Mouse (Mus musculus) adrenal gland, postnatal 10 days (tissue): ENCODE results near the gene Gjd3. TPM values are rescaled to one million over a fixed set of nuclear protein-coding genes. Genes with fewer than 3 reads are reported as not detected.

Experiments used
- DNase-seq: peaks from one replicate; pipeline ENCODE4 v3.0.0; 2021; ENCODE audit warnings: mixed read lengths
- total RNA-seq, 2 experiments: library from RNA; stranded (reverse); gene quantifications; 2 replicates each; pipeline ENCODE4 v1.2.3; 2021

The Gjd3 gene
- total RNA-seq, 2 experiments from 2014 or later = 0.45 to 0.73 TPM

DNA sequence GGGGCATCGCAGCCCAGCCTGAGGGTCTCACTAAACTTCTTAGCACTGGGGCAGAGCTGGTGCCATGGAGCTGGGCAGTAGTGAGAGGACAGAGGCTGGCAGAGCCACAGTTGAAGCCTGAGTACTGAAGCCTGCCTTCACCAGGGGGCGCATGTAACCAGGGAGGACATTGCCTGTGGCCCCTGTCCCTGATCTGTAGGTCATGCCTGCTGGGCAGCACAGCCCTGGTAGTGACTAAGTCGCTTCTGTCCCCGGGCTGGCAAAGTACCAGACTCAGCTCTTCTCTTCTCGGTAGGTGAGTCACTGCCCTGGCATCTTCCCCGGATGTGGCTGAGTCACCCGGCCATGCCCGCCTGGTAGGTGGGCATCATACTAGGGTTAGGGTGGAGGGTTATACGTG lies 49.7 kb downstream of the Gjd3 start:
- peak; percentile 94 for DNase-seq

DNA sequence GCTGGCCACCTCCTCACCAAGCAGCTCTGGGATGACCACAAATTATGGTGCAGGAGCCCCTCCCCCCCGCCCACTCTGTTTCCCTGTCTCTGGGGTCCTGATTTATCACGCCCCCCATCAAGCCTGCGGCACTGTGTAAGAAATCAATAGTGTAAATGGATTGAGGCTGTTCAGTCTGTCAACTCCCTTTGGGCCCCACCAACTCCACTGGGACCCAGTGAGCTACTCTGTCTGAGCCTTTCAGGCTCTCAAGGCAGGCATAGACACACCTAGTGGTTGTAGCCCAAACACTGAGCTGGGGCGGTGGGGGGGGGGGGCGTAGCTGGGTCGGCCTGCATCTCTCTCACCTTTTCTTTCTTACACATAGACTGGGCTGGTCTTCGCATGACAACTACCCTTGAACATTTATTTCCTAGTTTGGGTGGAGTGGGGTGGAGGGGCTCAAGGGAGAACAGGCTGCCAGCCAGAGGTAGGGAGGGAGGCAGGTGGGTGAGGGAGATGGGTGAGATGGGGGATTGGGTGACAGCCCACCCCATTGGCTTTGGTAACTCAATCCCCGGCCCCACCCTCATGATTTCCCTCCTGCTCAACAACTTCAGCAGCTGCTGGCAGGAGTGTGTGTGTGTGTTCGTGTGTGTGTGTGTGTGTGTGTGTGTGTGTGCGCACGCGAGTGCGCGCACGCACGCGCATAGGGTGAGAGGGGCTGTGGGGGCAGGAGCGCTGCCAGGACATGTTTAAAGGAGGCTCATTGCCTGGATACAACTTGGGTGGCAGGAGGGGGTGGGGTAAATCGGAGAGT lies 50.3 kb downstream of the Gjd3 start:
- DNase-seq = peak; percentile 40

Other genes with a start within 250 kb of the Gjd3 start
- 100 to 1,000 TPM; 135 to 184 TPM for gene Thra, start 242.4 kb downstream of the Gjd3 start, total RNA-seq
- gene Nr1d1, start 207.7 kb downstream of the Gjd3 start, total RNA-seq = 10 to 100 TPM; 15.1 to 59.6 TPM
- gene Msl1, start 187.5 kb downstream of the Gjd3 start, total RNA-seq = 10 to 100 TPM; 79.4 to 88.6 TPM
- 10 to 100 TPM; 31.9 to 35.7 TPM for gene Casc3, start 178.1 kb downstream of the Gjd3 start, total RNA-seq
- 1 to 10 TPM in 1 of 2 experiments, under 1 TPM in 1; 0.93 to 1.6 TPM for gene Rapgefl1, start 146.2 kb downstream of the Gjd3 start, total RNA-seq
- 10 to 100 TPM; 13.3 to 15.4 TPM for gene Wipf2, start 119.4 kb downstream of the Gjd3 start, total RNA-seq
- 1 to 10 TPM; 3.8 to 6.5 TPM for gene Cdc6, start 75.2 kb downstream of the Gjd3 start, total RNA-seq
- 10 to 100 TPM; 26.2 to 34.7 TPM for gene Rara, start 55.2 kb downstream of the Gjd3 start, total RNA-seq
- gene Top2a, start 41.2 kb upstream of the Gjd3 start, total RNA-seq = 10 to 100 TPM; 54.0 to 73.1 TPM
- 100 to 1,000 TPM; 219 to 333 TPM for gene Igfbp4, start 58.2 kb upstream of the Gjd3 start, total RNA-seq
- under 1 TPM; 0.12 to 0.51 TPM for gene Tns4, start 106.3 kb upstream of the Gjd3 start, total RNA-seq
- 1 to 10 TPM; 3.6 to 3.7 TPM for gene Ccr7, start 172.1 kb upstream of the Gjd3 start, total RNA-seq
- gene Smarce1, start 248.0 kb upstream of the Gjd3 start, total RNA-seq = 10 to 100 TPM; 53.6 to 64.9 TPM